Mouse (Mus musculus) mouse embryonic stem cell (cell line): ENCODE data around the gene Fat3.

Source experiments
- in situ Hi-C, 2 experiments: fragments of 300-500 bp; cut with MboI; formaldehyde crosslinking; loops; 1 replicate in 1 of 2; 3 replicates in 1 of 2; pipeline ENCODE4 v1.14.3; 2019 to 2020; ENCODE audit warnings: low sequenced_read_pairs in 2 of 2, low pct_unique_long_range_greater_than_20kb in 1 of 2, mixed read lengths in 1 of 2; ENCODE audit not compliant: unreplicated experiment in 1 of 2

Fat3 gene

GRCm38 (mm10) chr9:16200948-16201347, 300.1 kb downstream of the Fat3 start:
- in situ Hi-C loops: no loop called here

- in situ Hi-C loops: no loop called here
These were observed 314.6 kb downstream of the Fat3 start for GRCm38 (mm10) chr9:16186461-16186860.

GRCm38 (mm10) chr9:16169238-16169637, 331.8 kb downstream of the Fat3 start:
- in situ Hi-C loops: no loop called here

- in situ Hi-C loops: no loop called here
These were observed 333.0 kb downstream of the Fat3 start for GRCm38 (mm10) chr9:16168051-16168450.

GRCm38 (mm10) chr9:16159366-16159765, 341.7 kb downstream of the Fat3 start:
- in situ Hi-C loops: no loop called here

GRCm38 (mm10) chr9:16153580-16153930, 347.5 kb downstream of the Fat3 start:
- in situ Hi-C loops: no loop called here

- in situ Hi-C loops: no loop called here
These were observed 348.1 kb downstream of the Fat3 start for GRCm38 (mm10) chr9:16152756-16153579.

GRCm38 (mm10) chr9:16150046-16150445, 351.0 kb downstream of the Fat3 start:
- in situ Hi-C loops: no loop called here

GRCm38 (mm10) chr9:16147735-16148134, 353.4 kb downstream of the Fat3 start:
- in situ Hi-C loops: no loop called here

GRCm38 (mm10) chr9:16144684-16145083, 356.4 kb downstream of the Fat3 start:
- in situ Hi-C loops: no loop called here

GRCm38 (mm10) chr9:16139300-16139699, 361.8 kb downstream of the Fat3 start:
- in situ Hi-C loops: no loop called here

- in situ Hi-C loops: no loop called here
These were observed 368.0 kb downstream of the Fat3 start for GRCm38 (mm10) chr9:16133098-16133497.

GRCm38 (mm10) chr9:16132594-16132993, 368.5 kb downstream of the Fat3 start:
- in situ Hi-C loops: no loop called here

GRCm38 (mm10) chr9:16121756-16122155, 379.3 kb downstream of the Fat3 start:
- in situ Hi-C loops: no loop called here

GRCm38 (mm10) chr9:16114821-16115485, 386.1 kb downstream of the Fat3 start:
- in situ Hi-C loops: no loop called here

- in situ Hi-C loops: no loop called here
These were observed 387.0 kb downstream of the Fat3 start for GRCm38 (mm10) chr9:16113936-16114642.

GRCm38 (mm10) chr9:16107900-16108299, 393.2 kb downstream of the Fat3 start:
- in situ Hi-C loops: no loop called here

GRCm38 (mm10) chr9:16107386-16107785, 393.7 kb downstream of the Fat3 start:
- in situ Hi-C loops: no loop called here

- in situ Hi-C loops: no loop called here
These were observed 402.5 kb downstream of the Fat3 start for GRCm38 (mm10) chr9:16098553-16098952.
